Mouse (Mus musculus): ENCODE results near the gene Ccdc27. TPM values are rescaled to one million over a fixed set of nuclear protein-coding genes. Genes with fewer than 3 reads are reported as not detected.
A peak's percentile ranks its signal among the peaks of the same experiment; 100 is the strongest.

Gene Ccdc27
- polyA plus RNA-seq, 1 experiment from 2014 or later = not detected

DNA sequence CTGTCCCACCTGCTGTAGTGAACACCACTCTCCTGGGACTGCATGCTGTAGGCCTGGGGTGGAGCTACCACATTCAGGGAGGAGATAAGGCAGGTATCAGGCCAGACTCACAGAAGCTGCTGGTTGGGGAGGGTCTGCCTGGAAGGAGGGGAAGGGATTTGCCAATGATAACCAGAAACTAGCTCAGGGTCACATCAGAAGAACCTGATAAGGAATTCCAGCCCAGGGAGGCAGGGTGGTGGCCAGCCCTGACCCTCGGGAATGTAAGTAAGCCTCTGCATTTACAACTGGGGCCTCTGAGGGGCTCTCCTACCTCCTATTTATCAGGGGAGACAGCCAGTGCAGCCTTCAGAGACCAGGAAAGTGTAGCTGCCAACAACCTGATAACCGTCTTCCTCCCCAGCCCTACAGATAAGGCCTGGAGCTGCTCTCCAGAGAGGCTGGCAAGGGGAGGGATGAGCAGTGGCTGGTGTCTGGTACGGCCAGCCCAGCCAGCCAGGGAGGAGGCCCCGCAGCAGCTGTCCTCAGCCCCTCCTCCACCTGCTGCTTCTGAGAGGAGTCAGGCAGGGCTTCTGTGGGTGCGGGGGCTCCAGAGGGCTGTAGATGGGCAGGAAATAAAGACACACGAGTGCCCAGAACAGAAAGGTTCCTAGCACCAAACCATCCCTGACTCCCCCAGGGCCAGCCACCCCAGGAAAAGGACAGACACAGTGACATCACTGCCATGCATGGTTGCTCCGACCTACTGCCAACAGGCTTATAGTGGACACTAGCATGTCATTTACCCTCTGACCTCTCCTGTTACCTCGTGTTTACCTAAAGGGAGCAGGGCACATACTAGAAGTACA is 18.5 kb downstream of the Ccdc27 start:
- Histone ChIP-seq H3K9me3 (replicated peaks) (no peaks in the 10 kb centered on the region), H3K27ac (replicated peaks) (0 out of 2 replicates have a peak overlapping the region, but pooled peaks have one; percentile 9), H3K27me3 (ENCODE audit: low read depth, poor library complexity, severe bottlenecking) (peaks cover 35% of the 10 kb centered on the region), H3K4me3 (peak overlapping the region; percentile 54), H3K36me3 (peaks cover 34% of the 10 kb centered on the region), H3K4me1 (peaks cover 40% of the 10 kb centered on the region)
- WGBS = 30% methylated on average over 8 of the region's 8 CpGs
- DNase-seq (ENCODE audit: low spot score) = no peak

DNA sequence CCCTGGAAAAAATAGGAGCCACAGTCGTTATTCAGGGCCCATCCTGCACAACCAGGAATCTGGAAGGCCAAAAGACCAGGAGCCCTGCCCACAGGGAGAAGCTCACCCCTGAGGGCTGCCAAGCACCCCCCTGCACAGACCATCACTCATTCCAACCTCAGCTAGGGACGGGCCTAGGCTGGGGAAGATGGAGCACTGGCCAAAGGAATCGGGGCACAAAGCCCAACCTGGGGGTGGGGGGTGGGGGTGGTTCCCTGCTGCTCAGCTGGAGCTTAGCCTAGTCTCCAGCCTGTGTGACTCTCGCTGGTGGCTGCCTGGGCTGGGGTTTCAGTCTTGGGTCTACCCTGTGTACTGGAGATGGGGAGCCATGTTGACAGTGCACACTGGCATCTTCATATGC is 19.6 kb downstream of the Ccdc27 start:
- peaks cover 40% of the 10 kb centered on the region for H3K4me1 ChIP-seq
- no peak overlapping the region for H3K4me3 ChIP-seq
- H3K36me3 ChIP-seq = peaks cover 45% of the 10 kb centered on the region
- no peak for DNase-seq (ENCODE audit: low spot score)
- H3K9me3 ChIP-seq (replicated peaks) = no peaks in the 10 kb centered on the region
- WGBS = 38% methylated on average over 4 of the region's 4 CpGs
- H3K27me3 ChIP-seq (ENCODE audit: low read depth, poor library complexity, severe bottlenecking) = peaks cover 35% of the 10 kb centered on the region
- no peak overlapping the region for H3K27ac ChIP-seq (replicated peaks)

DNA sequence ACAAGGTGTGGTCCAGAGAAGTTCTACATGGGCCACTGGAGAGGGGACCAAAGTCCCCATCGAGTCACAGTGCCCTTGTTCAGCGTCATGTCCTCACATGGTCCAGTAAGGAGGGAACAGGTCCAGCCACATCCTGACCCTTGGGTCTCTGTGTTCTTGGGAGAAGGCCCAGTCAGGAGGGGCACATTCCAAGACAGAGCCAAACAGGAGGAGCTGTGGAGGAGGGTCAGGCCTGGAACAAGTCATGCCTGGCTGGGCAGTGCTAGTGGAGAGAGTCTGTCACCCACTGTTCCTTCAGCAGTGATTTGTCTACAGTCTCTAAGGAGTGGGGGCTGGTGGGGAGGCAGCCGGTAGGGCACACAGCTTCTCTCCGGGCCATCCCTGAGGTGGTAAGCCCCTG is 20.1 kb downstream of the Ccdc27 start:
- H3K36me3 ChIP-seq = peaks cover 49% of the 10 kb centered on the region
- WGBS = 84% methylated on average over 4 of the region's 4 CpGs
- H3K4me3 ChIP-seq = no peak overlapping the region
- H3K27me3 ChIP-seq (ENCODE audit: low read depth, poor library complexity, severe bottlenecking) = peaks cover 32% of the 10 kb centered on the region
- H3K27ac ChIP-seq (replicated peaks) = no peak overlapping the region
- no peak for DNase-seq (ENCODE audit: low spot score)
- H3K9me3 ChIP-seq (replicated peaks) = no peaks in the 10 kb centered on the region
- peaks cover 40% of the 10 kb centered on the region for H3K4me1 ChIP-seq

DNA sequence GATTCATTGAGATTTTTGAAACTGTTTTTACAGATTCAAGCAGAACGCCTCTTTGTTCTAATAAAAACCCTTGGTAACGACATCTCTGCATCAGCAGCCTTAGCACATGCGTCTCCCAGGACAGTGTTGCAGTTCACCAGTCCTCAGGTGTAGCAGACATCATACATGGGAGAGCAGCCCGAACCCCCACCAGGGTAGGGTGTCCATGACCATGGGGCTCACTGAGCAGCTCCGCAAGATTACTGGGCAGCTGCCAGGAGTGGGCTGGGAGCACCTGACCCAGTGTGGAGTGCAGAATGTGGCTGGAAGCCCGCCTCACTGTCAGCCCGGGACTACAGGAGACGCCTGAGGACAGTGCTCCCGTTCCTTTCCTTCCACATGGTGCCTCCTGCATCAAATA is 21.0 kb downstream of the Ccdc27 start:
- H3K36me3 ChIP-seq = peaks cover 59% of the 10 kb centered on the region
- peaks cover 22% of the 10 kb centered on the region for H3K27me3 ChIP-seq (ENCODE audit: low read depth, poor library complexity, severe bottlenecking)
- WGBS = 88% methylated on average over 9 of the region's 9 CpGs

GRCm38 (mm10) chr4:154019571-154019970 is 22.9 kb downstream of the Ccdc27 start:
- peaks cover 4% of the 10 kb centered on the region for H3K27me3 ChIP-seq (ENCODE audit: low read depth, poor library complexity, severe bottlenecking)
- H3K27ac ChIP-seq (replicated peaks) = no peak overlapping the region
- DNase-seq (ENCODE audit: low spot score) = no peak
- H3K36me3 ChIP-seq = peaks cover 78% of the 10 kb centered on the region
- 77% methylated on average over 7 of the region's 7 CpGs for WGBS
- no peak overlapping the region for H3K4me3 ChIP-seq
- peaks cover 20% of the 10 kb centered on the region for H3K4me1 ChIP-seq
- H3K9me3 ChIP-seq (replicated peaks) = no peaks in the 10 kb centered on the region

More for the DNA sequence above, 21.0 kb downstream of the Ccdc27 start:
- Histone ChIP-seq H3K27ac (replicated peaks) (no peak overlapping the region), H3K4me1 (peaks cover 37% of the 10 kb centered on the region), H3K4me3 (no peak overlapping the region), H3K9me3 (replicated peaks) (no peaks in the 10 kb centered on the region)
- DNase-seq (ENCODE audit: low spot score) = no peak

GRCm38 (mm10) chr4:154015476-154015875 is 27.0 kb downstream of the Ccdc27 start:
- 94% methylated on average over 11 of the region's 11 CpGs for WGBS
- no peaks in the 10 kb centered on the region for H3K9me3 ChIP-seq (replicated peaks)
- no peaks in the 10 kb centered on the region for H3K27me3 ChIP-seq (ENCODE audit: low read depth, poor library complexity, severe bottlenecking)
- no peak for DNase-seq (ENCODE audit: low spot score)
- no peak overlapping the region for H3K27ac ChIP-seq (replicated peaks)
- peaks cover 29% of the 10 kb centered on the region for H3K4me1 ChIP-seq
- no peak overlapping the region for H3K4me3 ChIP-seq
- H3K36me3 ChIP-seq = peaks cover 72% of the 10 kb centered on the region

DNA sequence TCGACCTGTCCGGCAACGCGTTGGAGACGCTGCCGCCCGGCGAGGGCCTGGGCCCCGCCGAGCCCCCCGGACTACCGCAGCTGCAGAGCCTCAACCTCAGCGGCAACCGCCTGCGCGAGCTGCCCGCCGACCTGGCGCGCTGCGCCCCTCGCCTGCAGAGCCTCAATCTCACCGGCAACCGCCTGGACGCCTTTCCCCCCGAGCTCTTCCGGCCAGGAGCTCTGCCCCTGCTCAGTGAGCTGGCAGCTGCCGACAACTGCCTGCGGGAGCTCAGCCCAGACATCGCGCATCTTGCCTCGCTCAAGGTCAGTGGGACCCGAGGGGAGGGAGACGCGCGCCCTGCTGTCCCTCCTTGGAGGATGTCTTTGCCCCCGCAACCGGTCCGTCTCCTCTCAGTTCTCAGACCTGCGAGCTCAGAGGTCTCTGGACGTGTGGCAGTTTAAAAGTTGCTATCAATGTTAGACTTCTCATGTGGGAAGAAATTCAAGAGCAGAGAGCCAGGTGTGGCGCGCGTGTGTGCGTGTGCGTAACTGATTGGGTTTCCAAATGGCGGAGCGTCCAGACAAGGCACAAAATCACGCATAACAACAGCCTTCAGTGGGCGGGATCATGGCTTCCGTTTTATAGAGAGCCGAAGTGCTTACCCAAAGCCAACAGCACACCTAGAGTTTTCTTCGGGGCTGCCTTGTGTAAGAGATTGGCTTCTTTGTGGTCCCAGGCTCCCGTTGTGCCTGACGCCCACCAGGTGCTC is 30.2 kb downstream of the Ccdc27 start:
- peak overlapping the region; percentile 100 for H3K4me3 ChIP-seq
- no peak for DNase-seq (ENCODE audit: low spot score)
- peaks cover 42% of the 10 kb centered on the region for H3K36me3 ChIP-seq
- no peaks in the 10 kb centered on the region for H3K27me3 ChIP-seq (ENCODE audit: low read depth, poor library complexity, severe bottlenecking)
- peak overlapping the region; percentile 89 for H3K27ac ChIP-seq (replicated peaks)
- WGBS = 3% methylated on average over 55 of the region's 55 CpGs
- peaks cover 29% of the 10 kb centered on the region for H3K4me1 ChIP-seq
- no peaks in the 10 kb centered on the region for H3K9me3 ChIP-seq (replicated peaks)

GRCm38 (mm10) chr4:154011646-154012089 is 30.8 kb downstream of the Ccdc27 start, which contains the start of gene Lrrc47:
Lrrc47 (plus strand) TSS chr4:154011731.
- Histone ChIP-seq H3K9me3 (replicated peaks) (no peaks in the 10 kb centered on the region), H3K27me3 (ENCODE audit: low read depth, poor library complexity, severe bottlenecking) (no peaks in the 10 kb centered on the region), H3K27ac (replicated peaks) (peak within 1 kb of the TSS; percentile 89), H3K36me3 (peaks cover 42% of the 10 kb centered on the region), H3K4me1 (peaks cover 29% of the 10 kb centered on the region), H3K4me3 (peak within 1 kb of the TSS; percentile 100)
- WGBS = 0% methylated on average over 59 of the region's 59 CpGs
- DNase-seq (ENCODE audit: low spot score) = peak; percentile 87

- Histone ChIP-seq H3K27ac (replicated peaks) (peak overlapping the region; percentile 89), H3K27me3 (ENCODE audit: low read depth, poor library complexity, severe bottlenecking) (no peaks in the 10 kb centered on the region), H3K9me3 (replicated peaks) (no peaks in the 10 kb centered on the region), H3K4me3 (peak overlapping the region; percentile 100), H3K4me1 (peaks cover 29% of the 10 kb centered on the region), H3K36me3 (peaks cover 42% of the 10 kb centered on the region)
- DNase-seq (ENCODE audit: low spot score) = no peak
- 27% methylated on average over 13 of the region's 13 CpGs for WGBS
Observed at GRCm38 (mm10) chr4:154010907-154011645, 31.4 kb downstream of the Ccdc27 start.

- Histone ChIP-seq H3K4me1 (peaks cover 17% of the 10 kb centered on the region), H3K4me3 (no peak overlapping the region), H3K36me3 (peaks cover 48% of the 10 kb centered on the region), H3K27me3 (ENCODE audit: low read depth, poor library complexity, severe bottlenecking) (no peaks in the 10 kb centered on the region), H3K27ac (replicated peaks) (no peak overlapping the region), H3K9me3 (replicated peaks) (no peaks in the 10 kb centered on the region)
- 86% methylated on average over 4 of the region's 4 CpGs for WGBS
- no peak for DNase-seq (ENCODE audit: low spot score)
Observed at GRCm38 (mm10) chr4:154007759-154008158, 34.7 kb downstream of the Ccdc27 start.

DNA sequence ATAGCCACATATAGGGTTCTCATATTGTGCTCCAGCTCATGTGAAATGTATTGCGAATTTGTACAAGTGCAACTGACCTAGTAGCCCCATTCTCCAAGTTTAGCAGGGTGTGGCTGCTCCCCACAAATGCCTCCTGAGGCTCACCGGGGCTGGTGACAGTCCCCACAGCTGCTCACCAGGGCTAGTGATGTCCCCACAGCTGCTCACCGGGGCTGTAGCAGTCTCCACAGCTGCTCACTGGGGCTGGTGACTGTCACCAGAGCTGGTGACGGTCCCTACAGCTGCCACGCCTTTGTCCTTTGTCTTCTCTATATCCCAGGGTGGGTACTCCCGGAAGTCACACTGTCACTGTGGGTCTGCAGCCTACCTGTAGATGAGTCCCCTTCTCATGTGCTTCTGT is 36.2 kb downstream of the Ccdc27 start:
- H3K4me1 ChIP-seq = peaks cover 6% of the 10 kb centered on the region
- 95% methylated on average over 6 of the region's 6 CpGs for WGBS
- H3K36me3 ChIP-seq = peaks cover 58% of the 10 kb centered on the region
- H3K9me3 ChIP-seq (replicated peaks) = no peaks in the 10 kb centered on the region
- H3K27ac ChIP-seq (replicated peaks) = no peak overlapping the region
- H3K27me3 ChIP-seq (ENCODE audit: low read depth, poor library complexity, severe bottlenecking) = no peaks in the 10 kb centered on the region
- H3K4me3 ChIP-seq = no peak overlapping the region
- no peak for DNase-seq (ENCODE audit: low spot score)

DNA sequence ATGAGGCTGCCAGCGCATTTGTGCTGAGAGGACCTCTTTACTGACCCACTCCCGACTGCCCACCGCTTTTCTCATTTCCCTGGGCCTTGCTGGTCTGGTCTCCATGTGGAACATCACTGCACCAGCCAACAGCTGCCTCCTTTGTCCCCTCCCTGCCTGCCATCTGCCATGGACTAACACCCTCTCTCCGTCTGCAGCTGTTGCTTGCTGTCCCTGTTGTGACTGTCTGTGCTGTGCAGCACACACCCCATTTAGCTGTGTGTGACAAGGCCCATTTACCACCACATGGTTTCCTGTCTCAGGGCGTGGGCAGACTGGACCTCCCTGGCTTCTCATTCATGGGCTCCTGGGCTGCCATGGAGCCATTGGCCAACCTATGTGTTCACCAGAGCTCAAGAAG is 37.0 kb downstream of the Ccdc27 start:
- Histone ChIP-seq H3K4me1 (no peaks in the 10 kb centered on the region), H3K27me3 (ENCODE audit: low read depth, poor library complexity, severe bottlenecking) (no peaks in the 10 kb centered on the region), H3K27ac (replicated peaks) (0 out of 2 replicates have a peak overlapping the region, but pooled peaks have one; percentile 13), H3K9me3 (replicated peaks) (no peaks in the 10 kb centered on the region), H3K4me3 (no peak overlapping the region), H3K36me3 (peaks cover 58% of the 10 kb centered on the region)
- WGBS = 84% methylated on average over 5 of the region's 5 CpGs
- DNase-seq (ENCODE audit: low spot score) = no peak

Measured in midbrain, embryonic 10.5 days (tissue).